Mouse (Mus musculus): ENCODE measurements around the gene Car6. TPM values are rescaled to one million over a fixed set of nuclear protein-coding genes. Genes with fewer than 3 reads are reported as not detected.

The Car6 gene
- polyA plus RNA-seq, 1 experiment from 2014 or later = not detected

DNA sequence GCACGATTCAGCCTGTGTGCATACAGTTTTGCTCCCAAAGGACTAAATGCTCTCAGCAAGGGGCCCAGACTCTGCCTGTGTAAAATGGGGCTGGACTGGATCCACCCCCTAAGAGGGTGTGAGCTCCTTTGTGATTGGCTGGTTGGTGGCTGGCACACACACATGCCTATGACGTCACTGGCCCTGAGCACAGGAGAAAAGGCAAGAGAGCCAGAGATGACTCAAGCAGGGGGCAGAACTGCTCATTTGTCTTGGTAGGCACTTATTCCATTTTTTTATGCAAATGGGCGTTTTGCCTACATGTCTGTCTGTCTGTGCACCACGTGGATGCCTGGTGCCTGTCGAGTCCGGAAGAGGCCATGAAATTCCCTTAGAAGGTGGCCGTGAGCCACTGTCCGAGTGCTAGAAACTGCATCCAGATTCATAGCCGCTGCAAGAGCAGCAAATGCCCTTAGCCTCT, 63.0 kb downstream of the Car6 start:
- peak; percentile 77 for ATAC-seq
- Histone ChIP-seq H3K36me3 (ENCODE audit: control insufficient read depth, insufficient read depth) (no peaks in the 10 kb centered on the region), H3K9ac (ENCODE audit: low read depth, low read length) (no peak overlapping the region), H3K4me3 (ENCODE audit: low read depth, low read length) (no peak overlapping the region), H3K27me3 (replicated peaks; ENCODE audit: control insufficient read depth, insufficient read depth, low read length) (no peaks in the 10 kb centered on the region), H3K4me2 (replicated peaks; ENCODE audit: low read depth) (peak overlapping the region; percentile 47), H3K4me1 (replicated peaks; ENCODE audit: control insufficient read depth, insufficient read depth, low read length) (peaks cover 4% of the 10 kb centered on the region; the same call in 1 of the 2 replicates), H3K27ac (ENCODE audit: low read depth, low read length) (no peak overlapping the region), H3K9me3 (ENCODE audit: control insufficient read depth) (no peaks in the 10 kb centered on the region)
- TF ChIP-seq CTCF (IDR thresholded peaks at IDR 0.05; ENCODE audit: low read depth) = peak; percentile 17; the same call in 1 of the 2 replicates
- WGBS = 17% methylated on average over 9 of the region's 9 CpGs

GRCm38 (mm10) chr4:150137368-150138083, 63.6 kb downstream of the Car6 start:
- Histone ChIP-seq H3K4me1 (replicated peaks; ENCODE audit: control insufficient read depth, insufficient read depth, low read length) (peaks cover 4% of the 10 kb centered on the region; the same call in 1 of the 2 replicates), H3K9me3 (ENCODE audit: control insufficient read depth) (no peaks in the 10 kb centered on the region), H3K27ac (ENCODE audit: low read depth, low read length) (no peak overlapping the region), H3K4me3 (ENCODE audit: low read depth, low read length) (no peak overlapping the region), H3K36me3 (ENCODE audit: control insufficient read depth, insufficient read depth) (no peaks in the 10 kb centered on the region), H3K9ac (ENCODE audit: low read depth, low read length) (no peak overlapping the region), H3K4me2 (replicated peaks; ENCODE audit: low read depth) (0 out of 2 replicates have a peak overlapping the region, but pooled peaks have one; percentile 47), H3K27me3 (replicated peaks; ENCODE audit: control insufficient read depth, insufficient read depth, low read length) (no peaks in the 10 kb centered on the region)
- no peak for TF ChIP-seq CTCF (IDR thresholded peaks at IDR 0.05; ENCODE audit: low read depth)
- ATAC-seq = no peak
- 81% methylated on average over 7 of the region's 7 CpGs for WGBS

Other genes with a start within 250 kb of the Car6 start
- 26.4 and 26.5 TPM in 2 replicates for gene Spsb1, start 246.3 kb downstream of the Car6 start, polyA plus RNA-seq (2015; fragmentation: Nextera tagmentation; extraction: Ambion mirVana)
- 33.1 and 37.5 TPM in 2 replicates for gene H6pd, start 192.3 kb downstream of the Car6 start, polyA plus RNA-seq (2015; fragmentation: Nextera tagmentation; extraction: Ambion mirVana)
- gene Gpr157, start 114.0 kb downstream of the Car6 start, polyA plus RNA-seq (2015; fragmentation: Nextera tagmentation; extraction: Ambion mirVana) = 2.5 and 3.2 TPM in 2 replicates
- gene Slc2a5, start 82.0 kb downstream of the Car6 start, polyA plus RNA-seq (2015; fragmentation: Nextera tagmentation; extraction: Ambion mirVana) = 23.8 and 26.9 TPM in 2 replicates
- 7.0 and 8.2 TPM in 2 replicates for gene Slc2a7, start 52.4 kb downstream of the Car6 start, polyA plus RNA-seq (2015; fragmentation: Nextera tagmentation; extraction: Ambion mirVana)
- gene Eno1, start 35.4 kb upstream of the Car6 start, polyA plus RNA-seq (2015; fragmentation: Nextera tagmentation; extraction: Ambion mirVana) = 644 and 733 TPM in 2 replicates
- 20.7 and 22.4 TPM in 2 replicates for gene Rere, start 80.3 kb upstream of the Car6 start, polyA plus RNA-seq (2015; fragmentation: Nextera tagmentation; extraction: Ambion mirVana)